16 mouse cellular contexts compared by ENCODE assay signal in the genomic region with DNA sequence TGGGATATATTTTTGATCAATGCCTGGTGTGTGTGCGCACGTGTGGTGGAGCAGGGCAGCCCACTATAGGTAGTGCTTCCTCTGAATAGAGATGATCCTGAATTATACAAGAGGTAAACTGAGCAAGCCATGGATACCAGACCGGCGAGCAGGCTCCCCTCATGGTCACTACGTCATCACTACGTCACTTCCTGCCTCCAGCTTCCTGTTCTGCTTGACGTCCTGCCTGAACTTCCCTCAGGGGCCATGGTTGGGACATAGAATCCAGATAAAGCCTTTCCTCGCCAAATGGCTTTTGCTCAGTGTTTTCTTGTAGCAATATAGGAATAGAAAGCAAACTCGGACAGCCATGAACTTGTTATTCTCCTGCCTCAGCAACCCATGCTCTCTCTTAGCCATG. TPM values are rescaled to one million over a fixed set of nuclear protein-coding genes. Genes with fewer than 3 reads are reported as not detected.
DNase-seq lines count a peak whose midpoint lies in the region; ATAC-seq lines count a peak whose summit lies in the region.
"Had no signal": no experiment of that assay in that cellular context is flagged by ENCODE, and none has a peak within 500 bp of the region (broad histone marks: within the 10 kb centered on the region; RNA-seq: fewer than 3 reads in every experiment).

No protein-coding gene starts in this region.

- 0 out of 2 replicates have a peak, but pooled peaks have one; percentile 28 for ATAC-seq in monocyte, adult 5-6 weeks (replicated peaks; ENCODE audit: insufficient number of reproducible peaks, low FRiP score, low TSS enrichment, poor library complexity, severe bottlenecking)
- ATAC-seq: forebrain, embryonic 15.5 days had no signal

- peak; percentile 5 for DNase-seq in 416B (ENCODE audit: low read depth)
- DNase-seq in CD4-positive helper T cell, adult 2 months (ENCODE audit: low read depth, low spot score), result peak; percentile 69
- DNase-seq in induced T-regulatory cell, adult 2 months (ENCODE audit: low read depth), result peak; percentile 74
- DNase-seq in gastrocnemius, postnatal 25 days, result no peak
- no peak for DNase-seq in left cerebral cortex, adult 11 months (ENCODE audit: low spot score)
- DNase-seq: adrenal gland, postnatal 25 days; cerebellum, adult 11-12 months; cerebellum, adult 9-11 months; embryo, embryonic 11 days; gastrocnemius, adult 2 months; kidney, adult 11 months; kidney, postnatal 14 days; layer of hippocampus, adult 9-11 months; right cerebral cortex, postnatal 14 days had no signal

RNA-seq across cellular contexts. Expression of a gene that starts 33.1 kb away (rescaled TPM):
- 32.2 to 112 TPM (median 35.0 TPM) in 3 replicates for total RNA-seq in monocyte, adult 5-6 weeks (2017)
- 10 to 100 TPM; 50.8 to 51.8 TPM for total RNA-seq in gastrocnemius, postnatal 25 days (2021)

Comparison
In these comparisons a context has a peak if more than half of its experiments do, and no peak if none do; other contexts are left out.
1. DNase-seq: peak in 416B (single experiment), CD4-positive helper T cell, adult 2 months (single experiment) and induced T-regulatory cell, adult 2 months (single experiment); none in gastrocnemius, postnatal 25 days (single experiment) and left cerebral cortex, adult 11 months (single experiment).